Mouse (Mus musculus): ENCODE measurements at regions not wholly inside any gene's neighbourhood (a gene's known extent, or its start where the extent isn't known, plus 50 kb on each side); places are given as distances from the start of the nearest gene placed in this dataset.

DNA sequence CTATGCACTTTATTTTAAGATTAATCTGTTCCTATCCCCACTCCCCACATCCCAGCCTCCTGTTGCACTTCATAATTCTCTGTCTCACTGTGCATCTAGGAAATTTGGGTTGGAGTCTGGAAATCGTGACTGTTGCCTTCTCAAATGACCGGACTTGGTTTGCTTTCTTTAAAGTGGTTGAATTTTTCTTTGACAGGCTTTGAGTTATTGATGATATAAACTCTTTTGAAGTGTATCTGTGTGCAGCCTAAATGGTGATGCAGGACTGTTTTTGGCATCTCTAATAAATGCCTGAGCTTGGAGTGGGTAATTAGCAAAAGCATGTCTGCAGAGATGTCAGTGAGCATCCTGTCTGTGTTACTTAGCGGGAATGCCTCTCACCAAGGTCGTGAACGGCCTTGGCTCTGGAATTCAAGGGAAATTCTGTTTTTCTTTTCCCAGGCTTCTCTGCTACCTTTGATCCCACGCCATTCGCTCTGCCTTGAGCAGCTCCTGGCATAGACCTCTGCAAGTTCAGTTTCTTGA, 292.8 kb upstream of the Igfbp3 start:
- no peaks in the 10 kb centered on the region for H3K36me3 ChIP-seq
- no peaks in the 10 kb centered on the region for H3K9me3 ChIP-seq
- no peak for ATAC-seq (ENCODE audit: insufficient number of reproducible peaks, low FRiP score, low TSS enrichment, low read depth)
- 0 out of 2 replicates have a peak, but pooled peaks cover 3% of the 10 kb centered on the region for H3K4me1 ChIP-seq
- H3K27me3 ChIP-seq, result no peaks in the 10 kb centered on the region
- WGBS, result 18% methylated on average over 7 of the region's 7 CpGs
- no peak overlapping the region for H3K4me3 ChIP-seq
- no peak overlapping the region for H3K27ac ChIP-seq
- H3K9ac ChIP-seq, result no peak overlapping the region
- H3K4me2 ChIP-seq, result no peak overlapping the region

- ATAC-seq (ENCODE audit: insufficient number of reproducible peaks, low FRiP score, low TSS enrichment, low read depth), result peak; percentile 35
- Histone ChIP-seq H3K27me3 (no peaks in the 10 kb centered on the region), H3K4me3 (no peak overlapping the region), H3K36me3 (no peaks in the 10 kb centered on the region), H3K9ac (no peak overlapping the region), H3K27ac (no peak overlapping the region), H3K9me3 (no peaks in the 10 kb centered on the region), H3K4me2 (no peak overlapping the region), H3K4me1 (0 out of 2 replicates have a peak, but pooled peaks cover 3% of the 10 kb centered on the region)
- 83% methylated on average over 10 of the region's 10 CpGs for WGBS
Observed at GRCm38 (mm10) chr11:7504651-7505321, 291.1 kb upstream of the Igfbp3 start.

DNA sequence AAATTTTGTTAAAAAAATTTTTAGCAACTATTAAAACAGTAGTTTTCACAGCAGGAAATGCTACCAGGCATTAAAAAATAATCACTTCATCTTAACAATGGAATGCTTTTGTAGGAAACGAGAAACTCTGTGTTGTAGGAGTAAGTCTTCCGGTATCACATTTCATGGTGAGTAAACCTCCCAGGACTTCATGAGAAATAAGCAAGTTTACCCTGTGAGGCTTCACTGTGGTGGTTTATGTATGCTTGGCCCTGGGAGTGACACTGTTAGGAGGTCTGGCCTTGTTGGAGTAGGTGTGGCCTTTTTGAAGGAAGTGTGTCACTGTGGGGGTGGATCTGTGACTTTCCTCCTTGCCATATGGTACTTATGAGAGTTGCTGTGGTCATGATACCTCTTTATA, 289.0 kb upstream of the Igfbp3 start:
- Histone ChIP-seq H3K4me3 (no peak overlapping the region), H3K27me3 (no peaks in the 10 kb centered on the region), H3K36me3 (no peaks in the 10 kb centered on the region)

GRCm38 (mm10) chr11:7502045-7502444, 288.3 kb upstream of the Igfbp3 start:
- H3K4me2 ChIP-seq, result no peak overlapping the region
- H3K27ac ChIP-seq, result no peak overlapping the region
- no peak overlapping the region for H3K4me3 ChIP-seq
- ATAC-seq (ENCODE audit: insufficient number of reproducible peaks, low FRiP score, low TSS enrichment, low read depth), result no peak
- no peak overlapping the region for H3K9ac ChIP-seq
- H3K9me3 ChIP-seq, result no peaks in the 10 kb centered on the region
- 0 out of 2 replicates have a peak, but pooled peaks cover 3% of the 10 kb centered on the region for H3K4me1 ChIP-seq
- WGBS, result 58% methylated on average over 2 of the region's 2 CpGs
- no peaks in the 10 kb centered on the region for H3K36me3 ChIP-seq
- H3K27me3 ChIP-seq, result no peaks in the 10 kb centered on the region

More for the DNA sequence above, 289.0 kb upstream of the Igfbp3 start:
- no peak for ATAC-seq (ENCODE audit: insufficient number of reproducible peaks, low FRiP score, low TSS enrichment, low read depth)
- Histone ChIP-seq H3K4me2 (no peak overlapping the region), H3K27ac (no peak overlapping the region), H3K9ac (no peak overlapping the region), H3K4me1 (0 out of 2 replicates have a peak, but pooled peaks cover 3% of the 10 kb centered on the region), H3K9me3 (no peaks in the 10 kb centered on the region)
- WGBS, result 52% methylated on average over 2 of the region's 2 CpGs

DNA sequence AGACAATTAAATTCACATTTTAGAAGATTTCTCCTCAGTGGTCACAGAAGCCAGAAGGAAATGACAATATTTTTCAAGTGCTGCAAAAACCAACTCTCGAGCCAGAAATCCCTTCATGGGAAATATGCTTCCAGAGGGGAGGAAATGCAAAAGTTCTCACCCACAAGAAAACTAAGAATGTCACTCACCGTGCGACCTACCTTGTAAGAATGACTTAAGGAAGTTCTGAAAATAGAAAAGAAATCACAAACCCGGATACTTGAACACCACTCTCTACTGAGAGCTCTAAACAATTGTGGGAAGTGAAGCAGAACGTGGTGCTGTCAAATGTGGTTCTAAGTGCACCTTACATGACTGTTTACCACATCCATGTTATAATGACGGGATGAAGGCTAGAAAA, 284.1 kb upstream of the Igfbp3 start:
- WGBS, result 77% methylated on average over 6 of the region's 6 CpGs

GRCm38 (mm10) chr11:7473832-7474545, 260.3 kb upstream of the Igfbp3 start:
- Histone ChIP-seq H3K9me3 (no peaks in the 10 kb centered on the region), H3K4me3 (no peak overlapping the region), H3K27me3 (no peaks in the 10 kb centered on the region), H3K27ac (no peak overlapping the region), H3K4me1 (0 out of 2 replicates have a peak, but pooled peaks cover 3% of the 10 kb centered on the region), H3K4me2 (no peak overlapping the region), H3K9ac (no peak overlapping the region), H3K36me3 (no peaks in the 10 kb centered on the region)
- ATAC-seq (ENCODE audit: insufficient number of reproducible peaks, low FRiP score, low TSS enrichment, low read depth), result no peak
- WGBS, result 62% methylated on average over 7 of the region's 7 CpGs

More for the DNA sequence above, 284.1 kb upstream of the Igfbp3 start:
- Histone ChIP-seq H3K27ac (no peak overlapping the region), H3K9ac (no peak overlapping the region), H3K9me3 (no peaks in the 10 kb centered on the region), H3K4me1 (0 out of 2 replicates have a peak, but pooled peaks cover 3% of the 10 kb centered on the region), H3K4me3 (no peak overlapping the region), H3K27me3 (no peaks in the 10 kb centered on the region), H3K36me3 (no peaks in the 10 kb centered on the region), H3K4me2 (no peak overlapping the region)
- ATAC-seq (ENCODE audit: insufficient number of reproducible peaks, low FRiP score, low TSS enrichment, low read depth), result no peak

DNA sequence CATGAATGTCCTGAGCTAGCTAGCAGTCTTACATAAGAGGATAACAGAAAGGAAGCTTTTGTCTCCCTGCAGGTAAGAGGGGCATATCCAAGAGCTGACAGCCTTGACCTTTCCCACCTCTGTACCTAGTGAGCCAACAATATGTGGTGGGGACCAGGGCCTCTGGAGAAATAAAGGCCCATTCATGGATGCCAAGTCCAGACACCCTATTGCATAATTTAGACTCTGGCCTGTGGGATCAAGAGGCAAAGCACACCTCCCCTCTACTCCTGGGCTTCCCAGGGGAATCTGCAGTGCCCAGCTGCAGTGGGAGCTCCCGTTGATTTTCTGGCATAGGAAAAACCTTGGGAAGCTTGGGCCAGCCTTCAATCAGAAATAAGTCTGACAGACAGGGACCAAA, 251.8 kb upstream of the Igfbp3 start:
- no peaks in the 10 kb centered on the region for H3K27me3 ChIP-seq
- peaks cover 5% of the 10 kb centered on the region; the same call in 1 of the 2 replicates for H3K4me1 ChIP-seq
- H3K9me3 ChIP-seq, result no peaks in the 10 kb centered on the region
- WGBS, result 71% methylated on average over 1 of the region's 1 CpGs
- no peak overlapping the region for H3K9ac ChIP-seq
- H3K4me2 ChIP-seq, result no peak overlapping the region
- H3K36me3 ChIP-seq, result no peaks in the 10 kb centered on the region
- no peak for ATAC-seq (ENCODE audit: insufficient number of reproducible peaks, low FRiP score, low TSS enrichment, low read depth)
- H3K4me3 ChIP-seq, result no peak overlapping the region
- no peak overlapping the region for H3K27ac ChIP-seq

DNA sequence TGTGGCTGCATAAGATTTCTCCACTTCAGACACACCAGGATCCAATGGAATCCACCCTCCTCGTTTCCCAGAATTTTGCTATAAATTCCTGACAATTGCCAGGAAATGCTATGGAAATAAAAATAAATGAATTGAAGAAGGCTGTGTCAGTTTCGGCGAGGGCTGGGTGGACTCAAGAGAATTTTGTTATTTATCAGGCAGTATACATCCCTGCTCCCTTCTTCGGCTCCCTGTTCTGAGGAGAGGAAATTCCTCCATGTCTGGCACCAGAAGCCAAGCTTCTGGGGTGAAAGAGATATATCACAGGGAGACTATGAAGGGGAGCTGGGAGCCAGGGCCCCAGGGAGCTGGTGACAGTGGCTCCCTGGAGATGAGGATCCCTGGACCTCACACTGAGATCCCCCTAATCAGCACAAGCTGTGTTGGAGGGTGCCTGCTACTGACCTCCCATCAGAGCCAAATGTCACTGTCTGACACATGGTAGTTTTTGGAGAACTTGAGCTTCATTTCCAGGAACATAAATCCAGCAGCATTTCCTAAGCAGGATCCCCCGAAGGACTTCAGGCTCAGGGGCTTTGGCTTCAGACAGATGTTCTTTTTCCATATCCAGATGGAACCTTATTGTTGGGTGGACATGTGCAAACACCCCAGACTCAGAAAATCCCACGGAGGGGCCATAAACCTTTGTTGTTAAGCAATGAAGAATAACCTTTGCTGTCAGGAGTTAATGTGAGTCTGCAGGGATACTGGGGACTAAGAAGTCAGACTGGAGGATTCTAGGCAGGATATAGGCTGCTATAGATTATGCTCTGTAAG, 248.4 kb upstream of the Igfbp3 start:
- Histone ChIP-seq H3K9ac (no peak overlapping the region), H3K27ac (no peak overlapping the region), H3K4me1 (peaks cover 5% of the 10 kb centered on the region; the same call in 1 of the 2 replicates), H3K4me2 (no peak overlapping the region), H3K27me3 (no peaks in the 10 kb centered on the region), H3K4me3 (no peak overlapping the region), H3K9me3 (no peaks in the 10 kb centered on the region), H3K36me3 (no peaks in the 10 kb centered on the region)
- ATAC-seq (ENCODE audit: insufficient number of reproducible peaks, low FRiP score, low TSS enrichment, low read depth), result no peak
- WGBS, result 38% methylated on average over 6 of the region's 6 CpGs

- Histone ChIP-seq H3K4me1 (no peaks in the 10 kb centered on the region), H3K9me3 (no peaks in the 10 kb centered on the region), H3K36me3 (no peaks in the 10 kb centered on the region), H3K9ac (no peak overlapping the region), H3K27me3 (no peaks in the 10 kb centered on the region), H3K4me3 (no peak overlapping the region), H3K27ac (no peak overlapping the region), H3K4me2 (no peak overlapping the region)
- 52% methylated on average over 4 of the region's 4 CpGs for WGBS
- ATAC-seq (ENCODE audit: insufficient number of reproducible peaks, low FRiP score, low TSS enrichment, low read depth), result no peak
Observed at GRCm38 (mm10) chr11:7451756-7452155, 238.0 kb upstream of the Igfbp3 start.

DNA sequence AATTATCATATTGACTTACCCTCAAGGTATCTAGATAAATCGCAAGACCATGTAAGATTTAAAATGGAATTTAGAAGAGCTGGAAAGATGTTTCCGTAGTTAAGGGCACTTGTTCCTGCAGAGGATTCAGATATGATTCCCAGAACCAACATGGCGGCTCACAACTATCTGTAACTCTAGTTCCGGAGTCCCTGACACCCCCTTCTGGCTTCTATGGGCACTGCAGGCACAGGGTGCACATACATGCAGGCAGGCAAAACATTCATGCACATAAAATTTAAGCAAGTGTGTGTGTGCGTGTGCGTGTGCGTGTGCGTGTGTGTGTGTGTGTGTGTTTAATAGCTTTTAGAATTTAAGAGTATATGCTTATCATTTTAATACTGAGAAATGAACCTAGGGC, 230.8 kb upstream of the Igfbp3 start:
- Histone ChIP-seq H3K27ac (no peak overlapping the region), H3K9me3 (no peaks in the 10 kb centered on the region), H3K4me2 (no peak overlapping the region), H3K36me3 (no peaks in the 10 kb centered on the region), H3K4me1 (no peaks in the 10 kb centered on the region), H3K27me3 (no peaks in the 10 kb centered on the region), H3K9ac (no peak overlapping the region), H3K4me3 (no peak overlapping the region)
- 97% methylated on average over 8 of the region's 8 CpGs for WGBS
- ATAC-seq (ENCODE audit: insufficient number of reproducible peaks, low FRiP score, low TSS enrichment, low read depth), result no peak

DNA sequence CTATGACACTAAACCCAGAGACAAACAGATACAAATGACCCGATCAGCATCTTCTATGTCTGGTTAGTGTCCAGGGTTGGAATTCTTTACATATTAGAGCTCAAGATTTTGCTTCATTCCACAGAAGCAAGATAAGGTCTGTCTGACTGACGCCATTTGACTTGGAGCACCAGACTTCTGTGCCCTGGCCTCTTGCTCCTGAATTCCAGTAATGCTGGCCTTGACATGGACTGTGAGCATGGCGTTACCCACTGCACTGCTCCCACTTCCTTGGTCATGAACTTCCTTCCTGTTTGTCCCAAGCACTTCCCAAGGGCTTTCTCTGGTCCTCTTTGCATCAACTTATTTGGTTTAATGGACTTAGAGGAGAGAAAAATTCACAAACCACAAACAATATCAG, 225.6 kb upstream of the Igfbp3 start:
- Histone ChIP-seq H3K27me3 (no peaks in the 10 kb centered on the region), H3K4me2 (no peak overlapping the region), H3K4me1 (no peaks in the 10 kb centered on the region), H3K36me3 (no peaks in the 10 kb centered on the region), H3K4me3 (no peak overlapping the region), H3K9ac (no peak overlapping the region), H3K9me3 (no peaks in the 10 kb centered on the region), H3K27ac (no peak overlapping the region)
- 82% methylated on average over 3 of the region's 3 CpGs for WGBS
- no peak for ATAC-seq (ENCODE audit: insufficient number of reproducible peaks, low FRiP score, low TSS enrichment, low read depth)

All from limb, embryonic 15.5 days (tissue).